Mouse (Mus musculus) telencephalon, adult 2 months (tissue): Measurements from ENCODE around the gene Utp14b.

ENCODE experiments used
- DNase-seq: peaks from one replicate; pipeline ENCODE4 v3.0.0-alpha.2; 2011; ENCODE audit warnings: low read depth, low spot score

Gene Utp14b

GRCm38 (mm10) chr1:78657671-78658440 lies at the start of gene Utp14b, which contains the start of gene Acsl3:
Utp14b (plus strand) TSS chr1:78658038.
Acsl3 (plus strand) TSS chr1:78657825.
- peak; percentile 88 for DNase-seq

- DNase-seq = no peak
Observed at GRCm38 (mm10) chr1:78609134-78609907, 48.5 kb upstream of the Utp14b start.

GRCm38 (mm10) chr1:78611039-78611438 lies 46.8 kb upstream of the Utp14b start:
- DNase-seq = no peak

GRCm38 (mm10) chr1:78612959-78613358 lies 44.9 kb upstream of the Utp14b start:
- no peak for DNase-seq

- DNase-seq = no peak
Observed at GRCm38 (mm10) chr1:78624352-78624751, 33.5 kb upstream of the Utp14b start.

GRCm38 (mm10) chr1:78634486-78634885 lies 23.4 kb upstream of the Utp14b start:
- DNase-seq = no peak

- no peak for DNase-seq
Observed at GRCm38 (mm10) chr1:78640871-78641270, 17.0 kb upstream of the Utp14b start.

GRCm38 (mm10) chr1:78641791-78642190 lies 16.0 kb upstream of the Utp14b start:
- DNase-seq = no peak

- no peak for DNase-seq
Observed at GRCm38 (mm10) chr1:78642197-78642596, 15.6 kb upstream of the Utp14b start.

GRCm38 (mm10) chr1:78647317-78647885 lies 10.4 kb upstream of the Utp14b start:
- DNase-seq = no peak

- no peak for DNase-seq
Observed at GRCm38 (mm10) chr1:78649269-78650061, 8.4 kb upstream of the Utp14b start.

- DNase-seq = no peak
Observed at GRCm38 (mm10) chr1:78656472-78656871, 1.4 kb upstream of the Utp14b start.

- no peak for DNase-seq
Observed at GRCm38 (mm10) chr1:78657021-78657629, 713 bp upstream of the Utp14b start.

- no peak for DNase-seq
Observed at GRCm38 (mm10) chr1:78658441-78659269, 817 bp downstream of the Utp14b start.

- no peak for DNase-seq
Observed at GRCm38 (mm10) chr1:78659270-78659823, 1.5 kb downstream of the Utp14b start.

GRCm38 (mm10) chr1:78664326-78664725 lies 6.5 kb downstream of the Utp14b start:
- DNase-seq = no peak

GRCm38 (mm10) chr1:78665954-78666499 lies 8.2 kb downstream of the Utp14b start:
- DNase-seq = no peak

- no peak for DNase-seq
Observed at GRCm38 (mm10) chr1:78666585-78666984, 8.7 kb downstream of the Utp14b start.

- no peak for DNase-seq
Observed at GRCm38 (mm10) chr1:78682291-78682690, 24.5 kb downstream of the Utp14b start.

GRCm38 (mm10) chr1:78684128-78684527 lies 26.3 kb downstream of the Utp14b start:
- DNase-seq = no peak
